Mouse (Mus musculus): ENCODE measurements around the gene Ldlrad1.

GRCm38 (mm10) chr4:107217574-107217973 is 8.6 kb downstream of the Ldlrad1 start:
- no peak for TF ChIP-seq POLR2A (IDR thresholded peaks at IDR 0.05; ENCODE audit: borderline replicate concordance, extremely low read depth, insufficient read depth, insufficient read length, poor library complexity, severe bottlenecking)
- no peak for TF ChIP-seq CTCF (IDR thresholded peaks at IDR 0.05; ENCODE audit: borderline replicate concordance, extremely low read depth, insufficient read depth, insufficient read length)
